Mouse (Mus musculus) A20 (cell line): ENCODE data around the gene Fam135a.

ENCODE experiments used
- DNase-seq: peaks from one replicate; pipeline ENCODE4 v3.0.0-alpha.2; 2011; ENCODE audit warnings: low read depth, low spot score

Fam135a gene

DNA sequence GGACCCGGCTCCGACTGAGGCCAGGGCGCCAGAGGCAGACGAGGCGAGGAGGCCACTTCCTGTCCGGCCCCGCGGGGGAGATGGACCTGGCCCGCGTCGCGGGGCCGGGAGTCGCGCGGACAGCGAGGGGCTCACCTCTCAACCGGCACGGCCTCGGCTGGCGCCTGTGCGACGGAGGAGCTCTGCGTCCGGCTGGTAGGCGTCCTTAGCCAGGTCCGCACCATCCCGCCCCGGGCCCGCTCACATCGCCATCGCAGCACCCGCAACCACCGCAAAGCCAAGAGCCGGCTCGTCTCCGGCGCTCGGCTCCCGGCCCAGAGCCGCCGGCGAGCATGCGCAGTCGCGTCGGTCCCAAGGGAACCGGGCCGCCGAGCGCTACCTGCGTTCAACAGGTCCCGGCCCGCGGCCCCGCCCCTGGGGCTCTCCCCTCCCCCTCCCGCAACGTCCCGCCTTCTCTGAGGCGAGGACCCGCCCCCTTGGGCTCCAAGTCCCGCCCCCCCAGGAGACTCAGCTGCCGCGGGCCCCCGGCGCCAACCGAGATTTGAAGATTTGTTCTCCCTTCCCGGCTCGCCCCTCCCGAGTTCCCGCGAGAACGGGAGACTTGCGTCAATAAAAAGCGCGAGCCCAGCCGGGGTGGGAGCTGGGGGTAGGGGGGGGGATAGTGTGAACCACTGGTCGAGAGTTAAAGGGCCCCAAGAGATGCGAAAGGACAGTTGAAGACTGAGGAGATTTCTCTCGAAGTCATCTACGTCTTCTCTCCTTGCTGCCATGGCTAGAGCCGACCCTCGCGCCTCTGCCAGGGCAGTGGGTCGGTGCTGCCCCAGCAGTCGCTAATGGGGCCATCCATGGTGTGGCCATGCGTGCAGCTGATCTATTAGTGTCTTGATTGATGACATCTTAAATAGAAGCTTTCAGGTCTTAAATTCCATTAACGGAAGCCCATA lies at the start of gene Fam135a:
Gene Fam135a, minus strand, starts transcription at position 416 of the 944 bp plus-strand sequence.
- peak; percentile 97 for DNase-seq

- DNase-seq: no peak
Observed at GRCm38 (mm10) chr1:24143504-24143903, 43.4 kb upstream of the Fam135a start.

GRCm38 (mm10) chr1:24140555-24140954 lies 40.4 kb upstream of the Fam135a start:
- DNase-seq: no peak

DNA sequence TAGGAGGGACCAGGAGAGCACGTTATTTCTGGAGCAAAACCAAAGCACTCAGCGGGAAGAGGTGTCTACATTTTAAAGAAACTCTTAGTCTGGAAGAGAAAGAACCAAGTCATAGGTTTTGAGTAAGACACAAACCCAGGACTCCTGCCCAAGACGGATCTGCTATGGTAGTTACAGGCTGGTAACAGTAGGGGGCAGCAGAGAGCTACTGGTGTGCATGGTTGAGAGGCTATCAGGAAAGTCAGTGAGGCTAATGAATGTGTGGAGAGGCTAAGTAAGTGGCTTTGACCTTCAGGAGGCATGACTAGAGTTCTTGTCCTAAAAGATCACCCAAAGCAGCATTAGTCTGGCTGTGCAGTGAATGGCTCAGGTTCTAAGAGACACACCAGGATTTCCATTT lies 37.0 kb upstream of the Fam135a start:
- DNase-seq: peak; percentile 62

DNA sequence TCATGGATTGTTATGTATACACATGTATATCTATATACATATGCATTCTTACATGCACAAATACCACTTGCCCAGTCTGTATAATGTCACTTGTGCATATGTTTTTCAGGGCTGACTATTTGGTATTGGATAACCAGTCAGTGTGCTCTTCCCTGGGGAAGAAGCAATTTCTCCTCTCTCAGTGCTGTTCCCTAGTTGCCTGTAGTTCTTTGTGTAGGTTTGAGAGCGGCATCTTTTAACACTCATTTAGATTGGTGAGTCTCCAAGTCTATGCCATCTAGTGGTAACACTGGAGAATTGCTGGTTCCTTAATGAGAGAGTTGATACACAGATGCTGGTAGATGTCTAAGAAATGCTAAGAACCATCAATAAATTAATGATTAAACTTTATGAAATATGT lies 34.7 kb upstream of the Fam135a start:
- peak; percentile 39 for DNase-seq

DNA sequence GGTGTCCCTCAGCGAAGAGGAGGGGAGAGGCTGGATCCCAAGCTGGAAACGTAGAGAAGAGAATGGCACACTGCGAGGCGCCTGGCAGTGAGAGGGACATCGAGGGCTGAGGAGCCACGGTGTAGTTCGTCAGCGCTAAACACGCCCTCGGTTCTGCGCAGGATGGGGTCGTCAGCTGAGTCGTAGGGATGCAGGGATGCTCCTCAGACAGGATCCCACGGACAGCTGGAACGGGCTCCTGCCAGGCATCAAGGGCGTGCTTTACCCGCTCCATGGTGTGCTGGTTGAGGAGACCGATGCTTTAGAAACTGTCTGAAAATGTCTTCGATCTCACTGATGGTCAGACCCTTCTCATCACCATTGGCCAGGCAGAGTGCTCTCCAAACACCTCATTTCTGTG lies 33.7 kb upstream of the Fam135a start:
- no peak for DNase-seq

GRCm38 (mm10) chr1:24127866-24128265 lies 27.7 kb upstream of the Fam135a start:
- no peak for DNase-seq

DNA sequence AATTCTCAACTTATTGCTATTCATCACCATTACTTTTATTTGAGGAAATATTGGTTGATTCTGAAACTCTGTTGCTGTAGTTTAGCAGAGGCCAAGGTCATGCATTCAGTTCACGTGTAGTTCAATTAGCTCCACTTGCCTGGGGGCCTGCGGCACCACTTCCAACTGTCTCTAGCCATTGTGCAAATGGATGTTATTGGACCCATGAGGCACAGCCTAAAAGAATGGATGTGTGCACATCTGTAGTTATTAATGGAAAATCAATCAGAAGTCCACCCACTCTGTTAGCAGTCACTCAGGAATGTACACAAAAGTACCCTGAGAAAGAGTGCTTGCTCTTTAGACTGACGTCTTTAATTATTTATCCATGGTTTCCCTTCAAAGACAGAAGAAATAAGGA lies 24.5 kb upstream of the Fam135a start:
- DNase-seq: no peak

- DNase-seq: no peak
Observed at GRCm38 (mm10) chr1:24122582-24122981, 22.4 kb upstream of the Fam135a start.

GRCm38 (mm10) chr1:24107971-24108773 lies 8.0 kb upstream of the Fam135a start:
- no peak for DNase-seq

DNA sequence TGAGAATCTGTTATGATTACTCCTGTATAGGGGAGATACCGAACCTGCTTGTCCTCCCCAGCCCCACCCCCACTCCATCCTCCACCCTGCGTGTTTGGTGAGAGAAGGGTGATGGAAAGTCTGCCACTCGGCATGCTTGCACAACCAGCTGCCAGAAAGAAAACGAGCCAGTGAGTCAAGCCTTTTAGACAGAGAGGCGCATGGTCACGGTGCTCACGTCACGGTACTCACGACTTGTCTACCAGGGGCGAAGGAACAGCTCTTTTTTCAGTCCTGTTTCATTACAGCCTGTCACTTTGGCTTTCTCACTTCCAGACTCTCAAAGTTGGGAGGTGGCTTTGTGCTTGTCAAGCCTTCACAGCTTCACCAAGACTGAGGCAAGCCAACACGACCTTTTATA lies 7.2 kb upstream of the Fam135a start:
- no peak for DNase-seq

DNA sequence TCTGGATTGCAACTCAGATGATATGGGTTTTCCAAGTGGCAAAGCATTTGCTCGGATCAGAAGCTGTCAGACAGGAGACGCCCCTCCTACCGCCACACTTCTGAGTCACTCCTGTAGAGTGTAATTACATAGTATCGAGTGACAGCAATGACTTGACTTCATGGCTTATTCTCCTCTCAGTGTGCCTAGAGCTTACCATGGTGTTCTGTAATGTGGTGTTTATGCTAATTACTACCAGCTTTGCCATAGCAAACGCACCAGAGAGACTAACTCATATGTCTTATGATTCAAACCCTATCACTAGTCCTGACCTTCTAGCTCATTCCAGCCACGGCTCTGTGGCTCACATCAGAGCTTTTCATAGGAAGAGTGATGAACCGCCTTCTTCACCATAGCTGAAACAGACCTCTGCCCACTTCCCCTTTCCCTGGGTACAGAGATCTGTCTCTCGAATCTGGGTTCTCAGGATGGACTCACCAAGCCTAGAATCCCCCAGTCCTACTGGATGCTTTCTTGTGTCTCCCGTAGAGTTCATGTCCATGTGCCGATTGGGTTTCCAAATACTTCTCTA lies 2.5 kb upstream of the Fam135a start:
- peak; percentile 76 for DNase-seq

DNA sequence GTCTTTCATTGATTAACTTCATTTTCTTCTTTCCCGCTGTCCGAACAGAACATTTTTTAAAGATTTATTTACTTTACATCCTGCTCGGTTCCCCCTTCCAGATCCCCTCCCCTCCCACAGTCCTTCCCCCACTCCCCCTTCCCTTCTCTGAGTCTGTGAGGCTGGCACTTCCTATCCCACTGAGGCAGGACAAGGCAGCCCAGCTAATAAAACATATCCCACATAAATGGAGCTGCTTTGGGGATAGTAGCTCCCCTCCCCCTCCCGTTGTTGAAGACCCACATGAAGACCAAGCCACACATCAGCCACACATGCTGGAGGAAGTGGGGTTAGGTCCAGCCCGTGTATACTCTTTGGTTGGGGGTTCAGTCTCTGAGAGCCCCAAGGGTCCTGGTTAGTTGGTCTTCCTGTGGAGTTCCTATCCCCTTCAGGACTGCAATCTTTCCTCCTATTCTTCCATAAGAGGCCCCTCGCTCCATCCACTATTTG lies 773 bp upstream of the Fam135a start:
- DNase-seq: no peak

GRCm38 (mm10) chr1:24099541-24099925 lies 608 bp downstream of the Fam135a start:
- peak; percentile 72 for DNase-seq

GRCm38 (mm10) chr1:24097541-24097940 lies 2.6 kb downstream of the Fam135a start:
- no peak for DNase-seq

DNA sequence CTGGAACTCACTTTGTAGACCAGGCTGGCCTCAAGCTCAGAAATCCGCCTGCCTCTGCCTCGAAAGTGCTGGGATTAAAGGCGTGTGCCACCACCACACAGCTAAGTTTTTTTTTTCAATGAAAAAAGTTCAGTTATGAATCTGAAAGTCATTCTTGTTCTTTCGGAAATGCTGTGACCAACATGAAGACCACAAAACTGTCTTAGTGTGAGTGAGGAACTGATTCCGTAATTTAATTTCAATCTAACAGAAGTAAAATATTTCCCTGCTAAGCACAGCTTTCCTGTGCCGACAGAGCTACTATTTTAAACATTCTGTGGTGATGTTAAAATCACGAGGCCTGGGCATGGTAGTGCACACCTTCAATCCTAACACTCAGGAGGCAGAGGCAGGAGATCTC lies 7.7 kb downstream of the Fam135a start:
- no peak for DNase-seq

DNA sequence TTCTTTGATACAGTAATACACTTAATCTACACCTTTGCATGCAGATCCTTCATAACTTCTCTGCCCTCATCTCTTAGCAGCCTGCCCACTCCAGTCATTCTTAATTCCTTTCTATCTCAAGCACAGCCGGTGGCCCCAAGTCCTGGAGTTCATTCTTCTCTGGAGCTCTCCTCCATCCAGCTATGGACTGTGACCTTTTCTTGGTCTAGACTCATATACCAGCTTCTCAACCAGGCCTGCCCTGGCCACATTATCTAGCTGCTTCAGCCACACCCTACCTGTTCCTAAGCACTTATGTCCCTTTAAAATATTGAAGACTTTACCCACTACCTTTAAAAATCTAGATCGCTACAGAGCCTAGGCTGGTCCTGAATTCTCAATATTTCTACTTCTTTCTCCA lies 9.5 kb downstream of the Fam135a start:
- DNase-seq: no peak

- no peak for DNase-seq
Observed at GRCm38 (mm10) chr1:24090094-24090493, 10.0 kb downstream of the Fam135a start.

DNA sequence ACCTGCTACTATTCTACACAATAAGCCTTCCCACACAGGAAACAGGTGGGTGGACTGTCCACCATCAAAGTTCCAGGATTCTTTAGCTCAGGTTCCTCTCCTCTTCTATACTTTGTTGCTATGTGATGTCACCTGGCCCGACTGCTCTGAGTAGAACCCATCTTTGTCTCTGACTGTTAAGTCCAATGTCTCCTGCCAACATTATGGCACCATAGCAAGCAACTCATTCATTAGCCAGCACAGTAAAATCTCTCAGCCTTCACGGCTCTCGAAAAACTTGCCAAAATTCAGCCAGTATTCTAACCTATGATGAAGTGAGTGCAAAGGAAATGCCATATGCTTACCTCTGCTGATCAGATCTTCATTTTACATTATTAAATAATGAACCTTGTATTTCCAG lies 14.0 kb downstream of the Fam135a start:
- DNase-seq: no peak

- no peak for DNase-seq
Observed at GRCm38 (mm10) chr1:24074396-24074795, 25.7 kb downstream of the Fam135a start.

GRCm38 (mm10) chr1:24073386-24074248 lies 26.5 kb downstream of the Fam135a start:
- DNase-seq: no peak
